Mouse (Mus musculus): ENCODE measurements around the gene Ptgfr.

Gene Ptgfr

DNA sequence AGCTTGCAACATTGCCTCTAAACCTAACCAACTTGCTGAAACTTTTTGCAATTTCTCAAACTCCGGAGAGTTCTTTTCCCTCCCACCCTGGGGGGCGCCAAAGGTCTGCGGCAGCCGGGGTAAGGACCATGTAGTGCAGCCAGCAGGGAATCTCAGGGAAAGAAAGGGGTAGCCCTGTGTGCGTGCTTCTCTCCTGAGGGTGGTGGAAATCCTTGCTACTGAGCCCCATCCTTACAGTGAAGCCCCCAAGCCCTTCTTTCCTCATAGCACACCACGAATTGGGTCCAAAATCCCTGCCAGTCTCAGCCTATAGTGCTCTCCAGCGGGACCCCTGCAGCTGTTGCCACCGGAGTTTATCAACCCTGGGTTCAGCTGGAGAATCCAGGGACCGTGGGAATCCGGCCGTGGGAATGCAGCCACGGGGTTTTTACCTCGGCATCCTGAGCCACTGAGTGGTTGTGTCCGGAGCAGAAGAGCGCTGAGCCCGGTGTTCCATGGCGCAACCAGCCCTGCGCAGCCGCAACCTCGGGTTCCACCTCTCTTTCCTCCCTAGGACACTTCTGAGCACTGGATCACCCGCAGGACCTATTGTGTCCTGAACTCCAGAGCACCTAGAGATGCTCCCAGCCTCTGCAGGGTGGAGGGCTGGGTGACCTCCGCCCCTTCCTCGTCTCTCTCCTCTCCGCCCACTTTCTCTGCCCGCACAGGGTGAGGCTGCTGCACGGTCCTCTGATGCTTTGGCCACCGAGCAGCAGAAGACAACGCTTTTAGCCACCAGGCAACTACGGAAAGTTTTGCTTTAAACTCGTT is at the start of gene Ptgfr:
Gene Ptgfr, minus strand, starts transcription at position 760 of the 810 bp plus-strand sequence.
- peak in 1 of 2 experiments; percentile 9 for DNase-seq (ENCODE audit: low spot score in 2 of 2)

DNA sequence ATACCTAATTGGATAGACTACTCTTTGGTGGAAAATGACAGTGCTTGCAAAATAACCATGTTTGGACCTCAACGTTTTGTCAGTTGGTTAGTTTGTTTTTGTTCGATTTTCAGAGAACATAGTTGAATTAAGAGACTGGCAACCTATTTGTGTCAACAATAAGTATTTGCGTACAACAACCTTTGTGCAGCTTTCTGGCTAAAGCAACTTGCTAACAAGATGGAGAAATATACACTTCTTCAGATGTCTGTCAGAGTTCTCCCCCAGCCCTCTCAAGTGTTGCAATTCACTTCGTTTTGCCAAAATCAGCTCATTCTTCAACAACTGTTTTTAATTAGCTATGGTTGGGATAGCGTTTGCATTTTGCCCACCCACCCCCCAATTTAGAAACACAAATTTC is 46.5 kb upstream of the Ptgfr start:
- DNase-seq (ENCODE audit: low spot score in 2 of 2), result no peak

DNA sequence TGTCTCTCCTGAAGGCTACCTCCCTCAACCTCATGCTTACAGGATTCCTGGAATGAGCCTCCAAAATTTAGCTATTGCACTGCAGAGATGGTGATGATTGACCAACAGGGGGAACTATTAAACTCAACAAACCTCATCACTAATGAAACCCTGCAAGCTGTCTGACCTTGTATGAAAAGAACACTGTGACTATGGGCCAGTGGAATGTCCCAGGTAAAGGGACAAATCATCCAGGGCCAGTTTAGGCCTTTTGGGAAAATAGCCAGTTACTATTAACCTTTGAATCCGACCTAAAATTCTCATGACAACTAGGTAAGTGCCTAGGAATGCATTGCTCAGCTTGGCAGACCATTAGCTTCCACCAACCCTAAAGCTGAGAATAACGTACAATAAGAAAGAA is 42.6 kb upstream of the Ptgfr start:
- DNase-seq (ENCODE audit: low spot score in 2 of 2), result no peak

GRCm38 (mm10) chr3:151868970-151869369 is 31.5 kb upstream of the Ptgfr start:
- no peak for DNase-seq (ENCODE audit: low spot score in 2 of 2)

DNA sequence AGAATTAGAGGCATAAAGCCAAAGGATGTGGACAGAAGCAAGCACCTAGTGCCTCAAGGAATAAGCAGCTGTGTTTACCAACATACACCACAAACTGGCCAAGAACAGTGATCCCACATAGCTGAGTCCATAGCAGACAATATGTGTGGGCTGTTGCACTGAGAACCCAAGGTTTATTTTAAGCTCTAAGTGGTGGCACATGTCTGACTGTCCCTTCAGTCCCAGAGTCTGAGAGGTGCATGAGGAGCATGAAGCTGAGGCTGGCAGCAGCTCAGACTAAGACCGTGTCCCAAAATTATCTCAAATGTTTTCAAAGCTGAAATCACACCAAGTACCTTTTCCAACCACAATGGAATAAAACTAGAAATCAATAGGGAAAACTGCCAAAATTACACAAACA is 13.9 kb upstream of the Ptgfr start:
- no peak for DNase-seq (ENCODE audit: low spot score in 2 of 2)

- DNase-seq (ENCODE audit: low spot score in 2 of 2), result no peak
Observed at GRCm38 (mm10) chr3:151850621-151851020, 13.2 kb upstream of the Ptgfr start.

DNA sequence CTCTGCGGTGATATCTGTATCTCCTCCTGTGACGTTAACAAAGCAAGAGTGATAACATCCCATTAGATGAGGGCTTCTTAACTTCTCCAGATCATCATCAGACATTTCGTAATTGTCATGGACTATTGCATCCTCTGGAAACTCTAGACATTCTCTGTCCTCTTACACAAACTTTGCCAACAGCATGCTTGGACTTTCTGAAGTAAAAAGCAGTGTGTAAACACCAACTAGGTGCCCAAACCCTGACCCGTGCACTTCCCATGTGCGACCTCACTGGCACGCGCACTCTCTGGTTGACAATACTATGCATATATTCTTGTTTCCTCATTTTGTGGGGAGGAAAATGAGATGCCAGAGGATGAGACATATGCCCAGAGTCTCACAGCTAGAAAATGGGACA is 8.9 kb upstream of the Ptgfr start:
- DNase-seq (ENCODE audit: low spot score in 2 of 2), result no peak

DNA sequence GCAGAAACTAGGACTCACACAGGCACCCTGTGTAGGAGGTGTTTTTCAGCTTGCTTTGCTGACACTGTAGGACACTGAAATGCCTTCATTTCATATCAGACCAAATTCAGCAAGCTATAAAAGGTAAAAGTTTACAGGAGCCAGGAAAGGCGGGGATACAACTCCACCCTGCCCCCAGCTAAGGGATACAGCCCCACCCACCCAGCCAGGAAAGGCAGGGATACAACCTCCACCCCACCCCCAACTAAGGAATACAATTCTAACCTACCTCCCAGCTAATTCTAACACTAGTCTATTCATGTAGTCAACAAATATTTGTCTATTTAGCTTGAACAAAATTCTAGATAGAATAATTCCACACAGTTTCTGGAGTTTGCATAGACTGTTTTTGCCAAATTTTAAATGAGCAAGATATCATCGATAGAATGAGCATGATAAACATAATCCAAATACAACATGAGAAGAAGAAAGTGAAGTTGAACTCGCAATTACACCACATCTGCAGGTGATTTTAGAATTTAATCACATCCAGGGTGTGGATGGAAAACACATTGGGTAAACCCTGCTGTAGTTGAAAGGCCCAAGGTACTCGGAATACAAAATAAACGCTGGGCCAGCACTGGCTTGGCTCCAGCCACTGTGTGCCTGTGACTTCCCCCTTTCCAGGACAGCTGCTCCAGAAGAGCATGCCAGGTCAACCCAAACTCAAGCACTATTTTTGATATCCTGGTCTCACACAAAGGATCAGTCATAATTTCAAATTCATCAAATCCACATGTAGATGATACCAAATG is 7.1 kb upstream of the Ptgfr start:
- DNase-seq (ENCODE audit: low spot score in 2 of 2), result no peak

GRCm38 (mm10) chr3:151840688-151841087 is 3.3 kb upstream of the Ptgfr start:
- DNase-seq (ENCODE audit: low spot score in 2 of 2), result no peak

GRCm38 (mm10) chr3:151838372-151838771 is 942 bp upstream of the Ptgfr start:
- DNase-seq (ENCODE audit: low spot score in 2 of 2), result no peak

DNA sequence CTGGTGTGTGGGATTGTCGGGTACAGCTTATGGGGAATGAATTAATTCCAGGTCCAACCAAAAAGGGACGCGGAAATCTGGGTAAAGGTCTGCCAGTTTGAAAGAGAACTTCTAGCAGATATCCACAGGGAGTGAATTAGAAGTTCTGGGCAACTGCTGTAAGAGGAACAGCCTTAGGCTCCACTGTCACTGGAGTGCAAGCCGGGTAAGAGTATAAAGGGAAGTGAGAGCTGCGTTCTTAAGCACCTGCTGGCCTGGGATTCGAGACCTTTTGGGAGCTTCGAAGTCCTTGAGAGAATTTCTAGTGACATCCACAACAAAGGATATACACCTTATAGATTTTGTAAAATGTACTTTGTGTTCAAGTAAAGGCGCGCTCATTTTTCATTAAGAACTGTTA is 319 bp upstream of the Ptgfr start:
- no peak for DNase-seq (ENCODE audit: low spot score in 2 of 2)

- DNase-seq (ENCODE audit: low spot score in 2 of 2), result no peak
Observed at GRCm38 (mm10) chr3:151836451-151836850, 979 bp downstream of the Ptgfr start.

DNA sequence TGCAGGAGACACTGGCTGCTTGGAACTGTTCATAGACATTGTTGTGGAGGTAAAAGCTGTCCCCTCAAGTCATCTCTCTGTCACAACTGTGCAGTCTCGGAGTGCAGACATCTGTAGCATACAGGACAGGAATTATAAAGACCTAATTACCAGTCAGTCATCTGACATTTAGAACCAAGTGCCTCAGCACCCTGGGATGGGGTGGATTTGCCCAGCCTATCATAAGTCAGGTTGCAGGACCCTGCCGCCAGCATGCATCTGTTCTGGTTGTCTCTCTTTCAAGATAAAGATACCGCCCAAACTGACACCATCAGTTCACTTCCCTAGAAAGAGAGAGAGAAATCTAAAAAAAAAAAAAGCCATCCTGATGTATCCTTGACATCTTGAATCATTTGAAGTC is 1.6 kb downstream of the Ptgfr start:
- DNase-seq (ENCODE audit: low spot score in 2 of 2), result no peak

- no peak for DNase-seq (ENCODE audit: low spot score in 2 of 2)
Observed at GRCm38 (mm10) chr3:151827950-151828610, 9.3 kb downstream of the Ptgfr start.

- DNase-seq (ENCODE audit: low spot score in 2 of 2), result no peak
Observed at GRCm38 (mm10) chr3:151819811-151820210, 17.6 kb downstream of the Ptgfr start.

DNA sequence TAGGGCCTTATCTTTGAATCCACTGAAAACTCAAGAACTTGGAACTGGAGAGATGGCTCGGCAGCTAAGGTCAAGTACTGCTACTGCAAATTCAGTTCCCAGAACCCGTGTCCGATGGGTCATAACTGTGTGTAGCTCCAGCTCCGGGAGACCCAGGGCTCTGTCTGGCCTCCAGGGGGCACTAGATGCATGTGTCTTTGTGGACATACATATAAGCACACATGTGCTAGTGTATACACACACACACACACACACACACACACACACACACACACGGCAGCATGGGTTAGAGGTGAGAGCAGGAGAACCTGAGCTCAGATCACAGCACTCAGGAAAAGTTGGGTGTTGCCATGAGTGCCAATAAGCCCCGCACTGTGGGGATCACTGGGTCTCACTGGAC is 19.2 kb downstream of the Ptgfr start:
- DNase-seq (ENCODE audit: low spot score in 2 of 2), result no peak

GRCm38 (mm10) chr3:151808613-151809012 is 28.8 kb downstream of the Ptgfr start:
- no peak for DNase-seq (ENCODE audit: low spot score in 2 of 2)

DNA sequence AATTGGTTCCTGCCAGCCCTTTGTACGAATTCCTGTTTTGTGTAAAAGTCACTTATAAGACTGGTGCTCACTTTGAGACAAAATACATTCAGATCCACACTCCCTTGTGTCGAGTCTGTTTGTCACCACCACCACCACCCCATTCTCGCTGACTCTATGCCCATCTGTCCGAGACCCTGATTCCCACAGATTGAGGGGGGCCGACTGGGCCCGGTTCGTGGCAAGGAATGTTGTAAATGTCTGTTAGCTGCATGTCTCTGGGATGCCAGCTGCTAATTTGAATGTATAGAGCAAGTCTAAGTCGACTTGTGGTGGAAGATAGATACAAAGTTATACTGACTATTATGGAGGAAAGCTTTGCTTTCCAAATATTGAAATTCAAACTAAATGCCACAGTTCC is 48.8 kb downstream of the Ptgfr start:
- no peak for DNase-seq (ENCODE audit: low spot score in 2 of 2)

DNA sequence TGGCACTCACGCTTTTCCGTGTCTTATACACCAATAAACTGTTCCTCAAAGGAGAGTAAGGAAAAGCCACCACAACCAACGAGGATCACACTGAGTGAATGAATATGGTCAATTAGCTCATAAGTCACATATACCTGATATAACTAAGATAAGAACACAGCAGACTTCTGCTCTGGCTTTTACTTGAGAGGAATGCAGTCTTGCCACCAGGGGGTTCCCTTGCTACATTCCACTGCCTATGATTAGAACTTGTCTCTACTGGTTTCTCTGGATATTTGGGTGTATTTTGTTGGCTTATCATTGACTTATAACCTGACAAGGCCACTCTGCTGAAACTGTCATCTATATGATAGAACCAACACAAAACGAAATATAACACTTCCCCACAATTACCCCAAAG is 62.3 kb downstream of the Ptgfr start:
- peak in 1 of 2 experiments; percentile 29 for DNase-seq (ENCODE audit: low spot score in 2 of 2)

GRCm38 (mm10) chr3:151771074-151771473 is 66.4 kb downstream of the Ptgfr start:
- peak; percentile 15 to 30 for DNase-seq (ENCODE audit: low spot score in 2 of 2)

DNA sequence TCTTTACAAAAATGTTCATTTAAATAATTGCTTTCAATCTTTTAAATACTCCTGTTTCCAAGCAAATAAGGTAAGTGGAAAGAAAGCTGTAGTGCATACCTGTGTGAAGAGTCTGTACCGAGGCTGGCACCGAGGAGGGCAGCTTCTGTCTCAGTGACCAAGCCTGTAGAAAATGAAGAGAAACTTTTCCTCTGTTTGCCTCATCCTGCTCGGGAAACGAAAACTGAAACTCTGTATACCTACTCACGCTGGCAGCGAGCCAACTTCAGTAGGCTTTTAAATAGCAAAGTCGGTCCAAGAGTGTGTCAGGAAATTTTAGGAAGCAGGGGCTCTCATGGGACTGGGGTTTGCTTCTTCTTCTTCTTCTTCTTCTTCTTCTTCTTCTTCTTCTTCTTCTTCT is 87.7 kb downstream of the Ptgfr start, which contains the start of gene Ifi44:
Gene Ifi44, minus strand, starts transcription at position 224 of the 400 bp plus-strand sequence.
- no peak for DNase-seq (ENCODE audit: low spot score in 2 of 2)

DNA sequence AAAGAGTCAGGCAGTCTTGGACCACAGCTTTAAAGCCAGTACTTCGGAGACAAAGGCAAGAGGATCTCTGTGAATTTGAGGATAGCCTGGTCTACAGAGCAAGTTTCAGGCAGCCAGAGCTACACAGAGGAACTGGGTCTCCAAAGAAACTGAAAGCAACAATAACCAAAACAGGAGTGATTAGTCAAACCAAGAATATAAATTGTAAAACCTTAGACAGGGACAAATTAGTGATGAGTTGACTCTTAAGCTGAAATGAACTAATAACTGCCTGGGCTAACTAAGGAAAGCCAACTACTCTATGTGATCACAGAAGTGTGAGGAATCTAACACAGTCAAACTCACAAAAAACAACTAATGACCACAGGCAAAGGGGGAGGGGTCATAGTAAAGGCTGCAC is 88.9 kb downstream of the Ptgfr start:
- no peak for DNase-seq (ENCODE audit: low spot score in 2 of 2)

Measured in frontal cortex, postnatal 25 days (tissue).